Mouse (Mus musculus): ENCODE results near the gene Nkx2-4.

Gene Nkx2-4

DNA sequence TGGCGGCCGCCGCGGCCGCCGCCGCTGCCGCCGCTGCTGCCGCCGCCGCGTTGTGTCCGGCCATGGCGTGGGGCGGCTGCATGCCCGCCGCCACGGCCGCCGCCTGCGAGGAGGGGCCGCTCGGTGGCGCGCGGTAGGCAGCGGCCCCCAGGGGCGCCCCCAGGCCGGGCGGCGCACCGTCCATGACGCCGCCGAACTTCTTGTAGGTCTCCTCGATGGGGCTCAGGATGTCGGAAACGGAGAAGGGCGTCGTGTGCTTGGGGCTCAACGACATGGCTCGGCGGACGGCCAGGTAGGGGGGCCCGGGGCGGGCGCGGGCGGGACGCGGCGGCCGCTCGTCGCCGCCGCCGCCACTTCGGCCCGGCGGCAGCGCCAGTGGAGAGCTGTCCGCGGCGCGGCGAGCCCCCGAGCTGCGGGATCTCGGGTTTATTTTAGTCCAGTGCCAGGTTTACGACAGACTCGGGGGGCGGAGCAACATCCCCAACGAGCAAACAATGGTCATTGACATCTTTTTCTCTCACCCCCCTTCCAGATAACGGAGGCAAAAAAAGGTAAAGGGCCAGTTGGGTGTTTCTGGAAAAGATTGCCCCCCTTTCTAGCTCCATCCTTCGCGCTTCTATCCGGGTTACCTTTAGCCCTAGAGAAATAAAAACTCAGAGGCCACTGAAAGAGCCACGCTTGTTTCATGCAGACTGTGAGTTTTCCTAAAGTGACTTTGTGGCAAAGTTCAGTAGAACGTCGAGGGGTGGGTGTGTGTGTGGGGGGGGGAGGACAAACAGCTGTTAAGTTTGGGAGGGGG lies at the start of gene Nkx2-4:
Nkx2-4 (minus strand) TSS at position 374 of the 799 bp plus-strand sequence.
- no peak for DNase-seq

DNA sequence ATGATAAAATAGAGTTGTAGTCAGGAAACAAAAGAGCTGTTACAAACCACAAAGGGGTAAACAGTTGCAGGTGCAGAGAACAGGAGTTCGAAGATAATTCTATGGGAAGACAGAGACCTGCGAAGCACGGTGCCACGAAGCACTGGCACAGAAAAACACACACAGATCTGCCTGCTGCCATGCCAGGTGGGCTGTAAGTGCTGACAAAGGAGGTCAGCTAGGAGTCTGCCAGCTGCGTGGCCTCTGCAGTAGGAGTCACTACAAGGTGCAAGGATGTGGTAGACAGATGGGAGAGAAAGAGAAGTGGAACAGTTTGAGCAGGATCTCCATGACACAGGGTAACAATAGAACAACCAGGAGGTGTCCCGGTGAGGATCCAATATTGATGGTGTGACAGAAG lies 42.1 kb upstream of the Nkx2-4 start:
- no peak for DNase-seq

DNA sequence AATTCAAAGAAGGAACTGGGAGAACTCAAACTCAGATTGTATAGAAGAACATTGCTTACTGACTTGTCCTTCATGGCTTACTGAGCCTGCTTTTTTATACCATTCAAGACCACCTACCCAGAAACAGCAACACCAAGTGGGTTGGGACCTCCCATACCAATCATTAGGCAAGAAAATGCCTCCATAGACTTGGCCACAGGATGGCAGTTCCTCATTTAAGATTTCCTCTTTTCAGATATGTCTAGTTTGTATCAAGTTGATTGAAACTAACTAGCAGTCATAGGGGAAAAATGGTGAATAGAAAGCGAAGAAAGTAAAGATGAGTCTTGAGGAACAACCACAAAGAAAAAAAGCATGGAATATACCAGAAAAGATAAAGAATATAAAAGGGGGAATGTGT lies 34.5 kb upstream of the Nkx2-4 start:
- no peak for DNase-seq

DNA sequence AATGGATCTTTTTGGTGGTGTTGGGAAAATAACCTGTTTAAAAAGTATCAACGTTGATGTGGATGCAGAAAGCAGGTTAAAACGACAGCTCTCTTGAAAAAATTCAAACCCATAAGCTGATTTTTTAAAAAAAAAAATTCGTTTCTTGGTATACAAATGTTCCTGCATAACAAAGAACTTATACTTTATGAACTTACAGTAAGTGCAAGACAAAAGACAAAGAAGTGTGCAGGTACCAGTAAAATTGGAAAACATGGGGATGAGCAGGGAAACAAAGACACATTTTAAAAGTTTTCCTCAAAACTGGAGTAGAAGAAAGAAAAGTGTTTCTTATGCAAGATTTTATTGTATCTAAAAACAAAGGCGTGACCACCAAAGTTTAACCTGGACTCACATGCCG lies 1.2 kb upstream of the Nkx2-4 start:
- DNase-seq: no peak

DNA sequence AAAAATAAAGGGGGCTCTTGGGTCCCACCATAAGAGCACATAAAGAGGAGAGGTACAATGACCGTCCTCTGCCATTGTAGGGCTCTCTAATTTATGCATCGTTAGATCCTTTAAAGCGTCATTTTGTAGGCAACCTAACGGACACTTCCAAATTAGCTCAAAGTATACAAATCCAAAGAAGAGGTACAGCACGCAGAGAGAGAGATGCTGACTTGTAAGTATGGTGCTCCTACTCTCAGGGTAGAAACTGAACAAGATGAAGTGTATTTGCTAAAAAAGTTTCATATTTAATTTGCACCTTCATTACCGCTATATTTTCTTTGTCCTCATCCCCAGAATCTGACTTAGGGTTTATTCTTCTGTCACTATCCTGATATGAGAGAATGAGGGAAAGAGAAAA lies 692 bp upstream of the Nkx2-4 start:
- no peak for DNase-seq

DNA sequence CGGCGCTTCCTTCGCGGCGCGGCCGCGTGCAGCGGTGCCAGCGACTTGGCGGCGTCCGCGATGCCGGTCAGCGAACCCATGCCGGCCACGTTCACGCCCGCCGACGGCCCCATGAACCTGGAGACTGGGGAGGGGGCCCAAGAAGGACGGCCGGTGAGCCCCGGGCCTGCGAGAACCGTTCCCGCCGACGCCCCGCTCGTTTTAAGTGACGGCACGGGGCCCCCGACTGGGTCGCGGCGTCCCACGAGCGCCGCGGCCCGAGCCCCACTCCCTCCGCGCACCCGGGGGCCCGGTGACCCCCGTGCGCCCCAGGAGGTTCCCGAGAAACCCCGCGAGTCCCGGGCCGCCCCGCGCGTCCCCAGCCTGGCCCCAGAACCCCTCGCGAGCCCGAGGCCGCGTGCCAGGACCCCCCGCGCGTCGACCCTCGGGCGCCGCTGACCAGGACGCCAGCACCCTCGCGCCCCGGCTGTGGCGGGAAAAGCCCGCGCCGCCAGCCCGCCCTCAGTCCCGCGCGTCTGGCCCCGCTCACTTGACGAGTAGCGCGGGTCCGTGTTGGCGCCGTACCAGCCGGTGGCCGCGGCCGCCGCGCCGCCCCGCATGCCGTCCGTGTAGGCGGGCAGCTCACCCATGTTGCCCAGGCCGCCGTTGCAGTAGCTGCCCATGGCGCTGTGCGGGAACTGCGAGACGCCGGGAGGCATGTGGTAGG lies 726 bp downstream of the Nkx2-4 start:
- DNase-seq: no peak

DNA sequence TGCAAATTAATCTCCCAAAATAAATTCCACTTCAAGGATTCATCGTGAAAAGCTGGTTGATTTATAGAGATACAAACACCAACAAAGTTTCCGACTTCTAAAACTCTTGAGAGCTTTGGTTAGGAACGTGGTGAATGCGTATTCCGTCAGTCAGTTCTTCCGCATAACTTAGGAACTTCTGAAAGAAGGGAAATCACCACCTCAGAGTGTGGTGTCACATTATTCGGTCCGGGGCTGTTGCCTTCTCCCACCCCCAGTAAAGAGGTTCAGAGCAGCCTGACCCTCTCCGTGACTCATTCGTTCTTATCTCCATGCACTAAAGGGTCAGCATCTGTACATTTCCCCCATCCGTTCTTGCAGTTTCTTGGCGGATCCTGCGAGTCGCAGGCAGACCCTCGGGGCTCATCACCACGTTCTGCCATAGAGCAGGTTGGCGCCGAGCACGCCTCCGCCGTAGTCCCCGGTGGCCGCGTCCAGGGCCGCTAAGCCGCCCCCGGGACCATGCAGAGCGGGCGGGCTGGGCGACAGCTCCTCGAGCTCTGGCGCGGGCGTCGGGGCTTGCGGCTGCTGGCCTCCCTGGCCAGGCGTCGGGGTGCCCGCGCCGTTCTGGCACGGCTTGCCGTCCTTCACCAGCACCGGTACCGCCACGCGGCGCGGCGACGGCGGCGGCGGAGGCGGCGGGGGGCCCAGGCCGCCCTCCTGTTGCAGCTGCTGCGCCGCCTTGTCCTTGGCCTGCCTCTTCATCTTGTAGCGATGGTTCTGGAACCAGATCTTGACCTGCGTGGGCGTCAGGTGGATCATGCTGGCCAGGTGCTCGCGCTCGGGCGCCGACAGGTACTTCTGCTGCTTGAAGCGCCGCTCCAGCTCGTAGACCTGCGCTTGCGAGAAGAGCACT lies 1.5 kb downstream of the Nkx2-4 start:
- peak; percentile 10 for DNase-seq

DNA sequence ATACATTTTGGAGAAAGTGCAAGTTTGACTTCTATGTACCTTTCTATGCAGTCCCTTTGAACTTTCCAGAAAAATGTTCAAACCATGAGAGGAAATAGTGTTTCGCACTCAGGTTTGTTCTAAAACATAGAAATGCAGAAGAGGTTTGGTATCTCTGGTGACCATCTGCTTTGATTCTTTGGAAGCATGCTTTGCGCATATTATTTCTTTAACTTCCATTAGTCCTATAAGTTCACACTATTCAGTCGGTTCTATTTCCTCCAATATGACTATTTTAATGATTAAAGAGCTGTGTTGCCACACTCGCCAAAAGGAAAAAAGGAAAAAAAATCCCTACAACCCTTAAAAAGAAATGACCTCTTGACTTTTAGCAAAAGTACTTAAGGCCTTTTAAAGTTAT lies 2.9 kb downstream of the Nkx2-4 start:
- DNase-seq: no peak

DNA sequence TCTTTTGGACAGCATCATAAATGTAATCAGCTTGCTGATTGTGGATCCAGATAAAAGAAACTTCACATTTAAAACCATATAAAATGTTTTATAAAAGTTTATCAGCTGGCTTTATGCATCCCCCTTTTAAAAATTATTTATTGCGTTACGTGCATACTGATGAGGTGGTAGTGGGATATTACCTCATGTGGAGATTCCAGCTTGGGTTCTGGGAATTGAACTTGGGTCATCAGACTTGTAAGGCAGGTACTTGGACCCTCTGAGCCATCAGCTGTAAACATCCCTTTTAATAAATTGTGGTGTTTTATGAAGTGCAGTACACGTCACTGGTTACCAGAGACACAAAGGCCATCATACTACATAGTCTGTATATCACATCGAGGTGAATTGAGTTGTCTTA lies 10.8 kb downstream of the Nkx2-4 start:
- no peak for DNase-seq

DNA sequence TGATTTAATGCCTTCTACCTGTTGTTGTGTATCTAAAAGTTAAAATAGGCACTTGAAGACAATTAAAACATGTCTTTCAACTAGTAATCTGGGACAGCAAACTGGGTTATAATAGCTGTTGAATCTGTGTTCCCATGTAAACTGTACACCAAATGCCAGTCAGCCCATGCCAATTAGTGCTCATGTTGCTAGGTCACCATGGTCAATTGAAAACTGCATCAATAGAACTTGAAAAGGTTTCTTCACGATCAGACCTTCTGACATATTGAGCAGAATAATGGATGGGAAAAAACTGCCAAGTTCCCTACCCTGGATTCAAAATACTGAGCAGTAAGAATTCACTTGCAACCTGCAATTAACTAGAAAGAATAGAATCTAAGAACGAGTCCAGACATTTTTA lies 11.3 kb downstream of the Nkx2-4 start:
- DNase-seq: no peak

DNA sequence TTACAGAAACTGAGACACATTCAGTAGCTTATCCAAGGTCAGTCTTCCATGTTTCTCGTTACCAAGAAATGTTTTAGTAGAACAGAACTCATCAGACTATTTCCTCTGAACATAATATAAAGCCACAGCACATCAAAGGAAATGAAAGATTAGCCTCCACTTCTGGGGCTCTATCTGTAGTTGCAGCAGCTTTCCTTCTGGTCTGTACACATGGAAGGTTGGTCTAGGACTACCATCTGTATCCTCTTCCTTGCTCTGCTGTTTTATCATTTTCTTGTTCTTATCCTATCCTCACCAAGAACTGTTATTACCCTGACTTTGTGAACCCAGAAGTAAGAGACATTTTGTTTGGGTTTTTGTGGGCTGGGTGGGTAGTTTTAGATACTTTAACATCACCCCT lies 14.9 kb downstream of the Nkx2-4 start:
- DNase-seq: no peak

DNA sequence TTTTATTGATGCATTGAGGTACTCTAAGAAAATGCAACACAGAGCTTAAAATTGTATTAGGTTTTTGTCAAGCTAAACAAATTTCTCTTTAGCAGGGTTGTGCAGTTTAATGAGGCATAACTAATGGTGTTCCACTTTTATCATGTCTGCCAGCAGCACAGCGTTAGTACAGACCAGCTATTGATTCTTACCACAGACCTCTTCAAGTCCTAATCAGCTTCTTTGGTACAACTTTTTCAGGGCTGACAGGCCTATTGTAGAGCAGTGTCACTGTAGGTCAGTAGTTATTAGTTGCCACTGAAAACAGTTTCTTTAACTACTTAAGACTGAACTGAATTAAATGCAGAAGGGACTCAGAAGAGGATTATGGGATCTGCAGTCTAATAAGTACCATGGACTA lies 16.2 kb downstream of the Nkx2-4 start:
- DNase-seq: no peak

DNA sequence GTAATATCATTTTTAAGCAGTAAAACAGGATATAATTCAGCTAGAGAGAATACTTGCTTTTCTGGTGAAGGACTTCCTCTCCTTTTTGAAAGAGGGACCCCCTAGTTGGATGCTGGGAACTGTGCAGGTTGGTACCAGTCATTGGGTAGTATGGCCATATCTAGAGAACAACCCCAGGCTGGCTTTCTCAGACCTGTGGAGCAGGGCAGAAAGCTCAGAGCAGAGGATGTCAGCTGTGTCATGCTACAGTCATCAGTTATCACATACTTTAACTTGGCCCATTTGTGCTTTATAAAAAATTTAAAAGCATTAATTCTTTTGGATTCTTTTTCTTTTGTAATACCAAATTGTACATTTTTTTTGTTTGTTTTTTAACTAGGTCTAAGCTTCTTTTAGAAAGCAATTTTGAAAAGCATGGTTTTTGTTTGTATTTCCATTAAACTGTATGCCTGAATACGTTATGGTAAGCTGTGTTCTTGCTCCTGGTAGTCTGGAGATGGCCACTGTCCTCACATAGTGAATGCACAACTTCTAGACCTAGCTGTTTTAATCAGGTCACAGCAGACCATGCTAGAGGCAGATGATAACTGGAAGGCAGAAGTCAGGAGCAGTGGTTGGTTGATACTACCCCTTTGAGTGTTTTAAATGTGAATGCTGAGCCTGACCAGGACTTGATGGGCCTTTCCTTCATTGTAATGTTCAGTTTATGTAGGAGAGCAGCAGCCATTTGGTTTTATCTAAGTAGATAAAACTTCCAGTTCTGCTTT lies 17.6 kb downstream of the Nkx2-4 start:
- no peak for DNase-seq

DNA sequence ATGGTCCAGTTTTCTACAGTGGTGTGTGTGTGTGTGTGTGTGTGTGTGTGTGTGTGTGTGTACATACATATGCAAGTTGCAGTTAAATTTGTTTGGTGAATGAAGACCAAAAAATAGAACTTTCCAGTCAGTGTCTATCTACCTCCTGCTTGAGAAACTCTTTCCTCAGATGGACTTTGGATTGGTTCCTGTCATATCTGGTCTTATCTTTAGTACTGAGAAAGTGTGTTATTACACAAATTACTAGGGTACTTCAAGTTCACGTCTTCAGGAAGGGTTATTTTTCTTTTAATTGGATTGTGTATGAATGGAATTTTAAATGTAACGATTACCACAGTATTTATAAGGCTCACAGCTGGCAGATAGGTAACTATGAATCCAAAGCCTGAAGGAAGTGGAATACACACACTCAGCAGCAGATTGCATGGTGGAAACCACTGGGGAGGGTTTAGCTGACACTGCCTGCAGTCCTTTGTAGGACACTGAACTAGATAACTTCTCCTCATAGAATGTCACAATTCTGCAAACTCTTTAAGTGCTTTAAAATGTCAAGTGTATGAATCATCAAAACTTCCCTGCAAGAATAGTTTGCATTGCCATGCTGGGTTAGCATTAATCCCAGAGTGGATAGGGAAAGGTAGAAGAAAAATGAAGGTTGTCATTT lies 31.9 kb downstream of the Nkx2-4 start:
- DNase-seq: no peak

DNA sequence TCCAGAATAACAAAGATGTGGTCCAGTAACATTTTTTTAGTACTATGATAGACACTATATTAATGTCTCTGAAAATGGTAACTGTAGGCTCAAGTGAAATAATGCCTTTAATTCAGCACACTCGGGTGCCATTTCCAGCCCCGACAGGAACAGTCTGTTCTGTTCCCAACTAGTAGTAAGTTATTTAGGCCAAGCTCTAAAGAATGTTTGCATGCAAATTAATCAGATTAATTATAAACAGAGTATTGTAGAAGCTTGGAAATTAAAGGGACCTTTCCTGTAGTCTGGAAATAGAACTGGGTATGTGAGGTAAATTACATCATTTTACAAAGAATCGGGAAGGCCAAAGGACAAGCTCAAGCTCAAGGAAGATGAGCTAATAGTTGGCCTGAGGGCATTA lies 38.2 kb downstream of the Nkx2-4 start:
- no peak for DNase-seq

DNA sequence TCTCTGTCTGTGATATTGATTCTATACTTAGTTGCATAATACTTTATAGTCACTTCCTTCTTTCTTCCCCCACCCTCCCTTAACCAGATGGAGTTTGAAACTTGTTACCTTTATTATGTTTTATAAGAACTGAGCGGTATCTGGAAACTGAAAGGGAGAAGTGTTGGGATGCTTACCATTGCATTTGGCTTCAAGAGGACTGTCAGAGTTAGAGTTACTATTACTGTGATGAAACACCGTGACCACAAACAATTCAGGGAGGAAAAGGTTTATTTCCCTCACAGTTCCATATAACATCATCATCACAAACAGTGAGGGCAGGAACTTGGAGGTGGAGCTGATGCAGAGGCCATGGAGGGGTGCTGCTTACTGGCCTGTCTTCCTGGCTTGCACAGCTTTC lies 49.4 kb downstream of the Nkx2-4 start:
- no peak for DNase-seq
